Mouse (Mus musculus) midbrain, embryonic 15.5 days (tissue): ENCODE measurements around the gene Ak4. TPM values are rescaled to one million over a fixed set of nuclear protein-coding genes. Genes with fewer than 3 reads are reported as not detected.
"Not testable (repeated sequence)": the region's sequence is repeated elsewhere in the genome, so short reads cannot be mapped to it uniquely, and the experiment has no call there.

Source experiments
- ATAC-seq: fragments of 200-750 bp; cut with Nextera tagmentation; replicated peaks from 2 replicates; pipeline ENCODE4 v1.8.0; 2017; ENCODE audit warnings: moderate TSS enrichment
- H3K27ac ChIP-seq: fragments of 300-500 bp; sonication (generic); 2 replicates; pipeline ENCODE4 v1.5.1; 2015; ENCODE audit warnings: mild to moderate bottlenecking, inconsistent platforms
- H3K27me3 ChIP-seq: fragments of 300-500 bp; sonication (generic); replicated peaks from 2 replicates; pipeline ENCODE4 v1.6.1; 2015; ENCODE audit warnings: inconsistent platforms
- H3K36me3 ChIP-seq: fragments of 300-500 bp; sonication (generic); replicated peaks from 2 replicates; pipeline ENCODE4 v1.6.1; 2015; ENCODE audit warnings: inconsistent platforms
- H3K4me1 ChIP-seq: fragments of 300-500 bp; sonication (generic); 2 replicates; pipeline ENCODE4 v1.6.1; 2015; ENCODE audit warnings: inconsistent platforms
- H3K4me2 ChIP-seq: fragments of 300-500 bp; sonication (generic); 2 replicates; pipeline ENCODE4 v1.6.1; 2015; ENCODE audit warnings: inconsistent platforms, mild to moderate bottlenecking, moderate library complexity
- H3K4me3 ChIP-seq: fragments of 300-500 bp; sonication (generic); 2 replicates; pipeline ENCODE4 v1.5.1; 2015; ENCODE audit warnings: mild to moderate bottlenecking, inconsistent platforms
- H3K9ac ChIP-seq: fragments of 300-500 bp; sonication (generic); 2 replicates; pipeline ENCODE4 v1.6.1; 2015; ENCODE audit warnings: mild to moderate bottlenecking, inconsistent platforms
- H3K9me3 ChIP-seq: fragments of 300-500 bp; sonication (generic); 2 replicates; pipeline ENCODE4 v1.6.1; 2016; ENCODE audit warnings: inconsistent platforms
- WGBS: fragments of 180-500 bp; shearing (Covaris S2); methylation state at CpG from one replicate; pipeline ENCODE4 v1.1.7; 2015; ENCODE audit warnings: mixed read lengths; 5-methylcytosine and 5-hydroxymethylcytosine counted together
- polyA plus RNA-seq: library from polyadenylated mRNA; unstranded; fragments of >200 nt; fragmentation: Nextera tagmentation; extraction: Ambion mirVana; gene quantifications from 2 replicates; pipeline ENCODE4 v1.2.1, GENCODE M21; 2015

Gene Ak4
- polyA plus RNA-seq, 1 experiment from 2014 or later = 8.1 TPM

GRCm38 (mm10) chr4:101426566-101426965 lies 7.5 kb downstream of the Ak4 start:
- WGBS = 89% methylated on average over 6 of the region's 6 CpGs

GRCm38 (mm10) chr4:101427886-101428680 lies 9.0 kb downstream of the Ak4 start:
- 88% methylated on average over 11 of the region's 11 CpGs for WGBS
- ATAC-seq = no peak
- no peaks in the 10 kb centered on the region for H3K9me3 ChIP-seq
- no peaks in the 10 kb centered on the region for H3K36me3 ChIP-seq
- H3K4me2 ChIP-seq = no peak overlapping the region
- no peak overlapping the region for H3K9ac ChIP-seq
- H3K4me1 ChIP-seq = no peaks in the 10 kb centered on the region
- H3K27me3 ChIP-seq = no peaks in the 10 kb centered on the region
- no peak overlapping the region for H3K4me3 ChIP-seq
- no peak overlapping the region for H3K27ac ChIP-seq

More at GRCm38 (mm10) chr4:101426566-101426965, 7.5 kb downstream of the Ak4 start:
- Histone ChIP-seq H3K27ac (no peak overlapping the region), H3K4me1 (no peaks in the 10 kb centered on the region), H3K4me2 (no peak overlapping the region), H3K4me3 (no peak overlapping the region), H3K36me3 (no peaks in the 10 kb centered on the region), H3K9me3 (no peaks in the 10 kb centered on the region), H3K9ac (no peak overlapping the region), H3K27me3 (no peaks in the 10 kb centered on the region)
- ATAC-seq = no peak

GRCm38 (mm10) chr4:101429073-101429472 lies 10.0 kb downstream of the Ak4 start:
- Histone ChIP-seq H3K4me3 (no peak overlapping the region), H3K9me3 (no peaks in the 10 kb centered on the region), H3K27me3 (no peaks in the 10 kb centered on the region), H3K9ac (no peak overlapping the region), H3K27ac (no peak overlapping the region), H3K4me1 (no peaks in the 10 kb centered on the region), H3K36me3 (no peaks in the 10 kb centered on the region), H3K4me2 (no peak overlapping the region)
- ATAC-seq = no peak
- 94% methylated on average over 2 of the region's 2 CpGs for WGBS

- Histone ChIP-seq H3K36me3 (no peaks in the 10 kb centered on the region), H3K9me3 (no peaks in the 10 kb centered on the region), H3K27ac (no peak overlapping the region), H3K4me2 (no peak overlapping the region), H3K9ac (no peak overlapping the region), H3K4me1 (no peaks in the 10 kb centered on the region), H3K4me3 (no peak overlapping the region), H3K27me3 (no peaks in the 10 kb centered on the region)
- WGBS = 96% methylated on average over 6 of the region's 6 CpGs
- no peak for ATAC-seq
Measured at GRCm38 (mm10) chr4:101430000-101430399, 10.9 kb downstream of the Ak4 start.

GRCm38 (mm10) chr4:101436761-101437512 lies 17.9 kb downstream of the Ak4 start:
- peak; percentile 78 for ATAC-seq
- Histone ChIP-seq H3K36me3 (no peaks in the 10 kb centered on the region), H3K27ac (no peak overlapping the region), H3K4me3 (no peak overlapping the region), H3K9me3 (no peaks in the 10 kb centered on the region), H3K9ac (no peak overlapping the region), H3K4me2 (no peak overlapping the region), H3K4me1 (peaks cover 6% of the 10 kb centered on the region; the same call in 1 of the 2 replicates), H3K27me3 (no peaks in the 10 kb centered on the region)
- WGBS = 81% methylated on average over 8 of the region's 8 CpGs

GRCm38 (mm10) chr4:101438271-101438670 lies 19.2 kb downstream of the Ak4 start:
- H3K4me1 ChIP-seq = peaks cover 6% of the 10 kb centered on the region; the same call in 1 of the 2 replicates
- H3K27me3 ChIP-seq = no peaks in the 10 kb centered on the region
- H3K4me3 ChIP-seq = no peak overlapping the region
- H3K9ac ChIP-seq = no peak overlapping the region
- H3K36me3 ChIP-seq = no peaks in the 10 kb centered on the region
- H3K4me2 ChIP-seq = no peak overlapping the region
- no peaks in the 10 kb centered on the region for H3K9me3 ChIP-seq
- no peak for ATAC-seq
- H3K27ac ChIP-seq = no peak overlapping the region
- WGBS = 77% methylated on average over 8 of the region's 8 CpGs

- peak; percentile 60 for ATAC-seq
- 70% methylated on average over 13 of the region's 13 CpGs for WGBS
- H3K4me1 ChIP-seq = peaks cover 6% of the 10 kb centered on the region; the same call in 1 of the 2 replicates
- H3K36me3 ChIP-seq = no peaks in the 10 kb centered on the region
- H3K9me3 ChIP-seq = no peaks in the 10 kb centered on the region
- no peak overlapping the region for H3K27ac ChIP-seq
- H3K4me2 ChIP-seq = no peak overlapping the region
- no peaks in the 10 kb centered on the region for H3K27me3 ChIP-seq
- no peak overlapping the region for H3K4me3 ChIP-seq
- no peak overlapping the region for H3K9ac ChIP-seq
Measured at GRCm38 (mm10) chr4:101439738-101440389, 20.8 kb downstream of the Ak4 start.

GRCm38 (mm10) chr4:101442791-101443190 lies 23.7 kb downstream of the Ak4 start:
- no peaks in the 10 kb centered on the region for H3K27me3 ChIP-seq
- 52% methylated on average over 2 of the region's 2 CpGs for WGBS
- no peak overlapping the region for H3K4me2 ChIP-seq
- no peak overlapping the region for H3K4me3 ChIP-seq
- H3K36me3 ChIP-seq = no peaks in the 10 kb centered on the region
- no peaks in the 10 kb centered on the region for H3K9me3 ChIP-seq
- H3K4me1 ChIP-seq = peaks cover 6% of the 10 kb centered on the region; the same call in 1 of the 2 replicates
- no peak overlapping the region for H3K9ac ChIP-seq
- no peak overlapping the region for H3K27ac ChIP-seq
- ATAC-seq = no peak

- Histone ChIP-seq H3K27ac (no peak overlapping the region), H3K4me1 (peaks cover 6% of the 10 kb centered on the region; the same call in 1 of the 2 replicates), H3K9me3 (no peaks in the 10 kb centered on the region), H3K4me3 (no peak overlapping the region), H3K4me2 (no peak overlapping the region), H3K9ac (no peak overlapping the region), H3K36me3 (no peaks in the 10 kb centered on the region), H3K27me3 (no peaks in the 10 kb centered on the region)
- no peak for ATAC-seq
- 84% methylated on average over 7 of the region's 7 CpGs for WGBS
Measured at GRCm38 (mm10) chr4:101443419-101443991, 24.4 kb downstream of the Ak4 start.

GRCm38 (mm10) chr4:101445660-101446059 lies 26.6 kb downstream of the Ak4 start:
- Histone ChIP-seq H3K9ac (no peak overlapping the region), H3K27ac (no peak overlapping the region), H3K4me2 (no peak overlapping the region), H3K27me3 (no peaks in the 10 kb centered on the region), H3K9me3 (no peaks in the 10 kb centered on the region), H3K36me3 (no peaks in the 10 kb centered on the region), H3K4me3 (no peak overlapping the region), H3K4me1 (no peaks in the 10 kb centered on the region)
- 84% methylated on average over 4 of the region's 4 CpGs for WGBS
- no peak for ATAC-seq

GRCm38 (mm10) chr4:101446606-101447005 lies 27.5 kb downstream of the Ak4 start:
- not testable (repeated sequence) for H3K27ac ChIP-seq, H3K4me3 ChIP-seq, H3K9me3 ChIP-seq, H3K27me3 ChIP-seq, H3K4me1 ChIP-seq, ATAC-seq, H3K36me3 ChIP-seq, H3K4me2 ChIP-seq, H3K9ac ChIP-seq
- WGBS = 98% methylated on average over 9 of the region's 9 CpGs

- H3K27me3 ChIP-seq = no peaks in the 10 kb centered on the region
- 87% methylated on average over 8 of the region's 8 CpGs for whole genome bisulfite sequencing
- no peak overlapping the region for H3K9ac ChIP-seq
- H3K27ac ChIP-seq = no peak overlapping the region
- H3K4me1 ChIP-seq = no peaks in the 10 kb centered on the region
- no peak overlapping the region for H3K4me2 ChIP-seq
- no peak for ATAC-seq
- no peak overlapping the region for H3K4me3 ChIP-seq
- no peaks in the 10 kb centered on the region for H3K9me3 ChIP-seq
- H3K36me3 ChIP-seq = no peaks in the 10 kb centered on the region
Measured at GRCm38 (mm10) chr4:101448701-101449100, 29.6 kb downstream of the Ak4 start.
